13 mouse cellular contexts compared by ENCODE assay signal in the genomic region with DNA sequence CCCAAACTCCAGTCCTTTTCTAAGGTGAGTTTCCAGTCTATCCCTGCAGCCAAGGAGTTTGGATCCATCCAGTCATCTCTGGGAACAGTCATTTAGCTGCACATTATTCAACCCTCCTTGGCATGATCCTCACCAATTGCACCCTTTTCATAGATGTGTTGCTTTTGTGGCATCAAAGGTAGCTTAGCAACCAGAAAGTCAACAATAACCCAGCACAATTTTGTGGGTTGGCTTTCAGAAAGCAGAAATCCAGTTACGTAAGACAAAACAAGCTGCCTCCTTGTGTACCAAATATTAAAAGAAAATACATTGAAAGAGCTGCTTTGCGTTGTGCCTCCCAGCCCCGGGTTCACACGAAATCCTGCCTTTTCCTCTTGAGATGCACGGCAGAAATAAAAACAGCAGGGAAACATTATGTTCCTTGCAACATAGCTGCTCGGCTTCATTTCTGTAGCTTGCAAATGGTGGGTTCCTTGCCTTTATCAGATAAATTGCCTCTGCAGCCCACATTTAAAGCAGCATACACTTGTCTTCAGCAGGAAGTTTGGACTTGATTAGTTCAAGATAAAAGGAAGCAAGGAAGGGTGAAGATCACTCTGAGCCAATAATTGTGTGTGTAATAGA.
DNase-seq lines count a peak whose midpoint lies in the region; ATAC-seq and TF ChIP-seq lines count a peak whose summit lies in the region.
"Had no signal": no experiment of that assay in that cellular context is flagged by ENCODE, and none has a peak within 500 bp of the region (broad histone marks: within the 10 kb centered on the region; RNA-seq: fewer than 3 reads in every experiment).

No protein-coding gene starts in this region.

- WGBS in embryonic facial prominence, embryonic 14.5 days, result 49% methylated on average over 6 of the region's 6 CpGs

- no peak overlapping the region for H3K27ac ChIP-seq in embryonic facial prominence, embryonic 14.5 days (replicated peaks; ENCODE audit: low read depth, low read length)
- H3K27ac ChIP-seq: heart, adult 2 months; liver, embryonic 15.5 days had no signal

- no peak overlapping the region for H3K9ac ChIP-seq in embryonic facial prominence, embryonic 14.5 days (ENCODE audit: low read depth, low read length)
- H3K9ac ChIP-seq: liver, embryonic 15.5 days had no signal

- H3K4me2 ChIP-seq in embryonic facial prominence, embryonic 14.5 days (ENCODE audit: low read depth, low read length), result no peak overlapping the region
- H3K4me2 ChIP-seq: liver, embryonic 15.5 days had no signal

- peaks cover 6% of the 10 kb centered on the region; the same call in 1 of the 2 replicates for H3K4me1 ChIP-seq in embryonic facial prominence, embryonic 14.5 days (ENCODE audit: control insufficient read depth, insufficient read depth, low read length)
- H3K4me1 ChIP-seq: liver, embryonic 15.5 days had no signal

- no peak for TF ChIP-seq CTCF in brain, embryonic 14.5 days (IDR thresholded peaks at IDR 0.05; ENCODE audit: borderline replicate concordance, extremely low read depth, insufficient read depth, insufficient read length)

- H3K4me3 ChIP-seq in embryonic facial prominence, embryonic 14.5 days (ENCODE audit: low read depth, low read length), result no peak overlapping the region
- H3K4me3 ChIP-seq: heart, adult 2 months; liver, embryonic 15.5 days had no signal

- intact Hi-C loops in left cerebral cortex, postnatal 10 days (cut with DNase I), result no loop called here

- peak; percentile 12 for DNase-seq in left cerebral cortex, adult 11 months (ENCODE audit: low spot score)
- no peak for DNase-seq in left cerebral cortex, postnatal 10 days (ENCODE audit: extremely low spot score in 1 of 2, low spot score in 2 of 2)
- peak; percentile 62 for DNase-seq in brain, embryonic 14.5 days (ENCODE audit: low read depth)
- peak; percentile 9 for DNase-seq in embryonic facial prominence, embryonic 14.5 days (ENCODE audit: low spot score)
- DNase-seq in layer of hippocampus, adult 9-11 months, result peak; percentile 69
- no peak for DNase-seq in kidney, postnatal 4 days
- no peak for DNase-seq in embryo, embryonic 10 days (ENCODE audit: low spot score)
- DNase-seq in gastrocnemius, adult 18-20 months (ENCODE audit: low spot score), result no peak
- DNase-seq: adrenal gland, adult 8-10 months; heart, adult 2 months; retina, postnatal 1 day had no signal

- H3K9me3 ChIP-seq in embryonic facial prominence, embryonic 14.5 days (ENCODE audit: control insufficient read depth, low read length), result no peaks in the 10 kb centered on the region
- H3K9me3 ChIP-seq: liver, embryonic 15.5 days had no signal

- no peak for TF ChIP-seq POLR2A in brain, embryonic 14.5 days (IDR thresholded peaks at IDR 0.05; ENCODE audit: borderline replicate concordance, extremely low read depth, insufficient read depth, insufficient read length, poor library complexity, severe bottlenecking)

- no peaks in the 10 kb centered on the region for H3K36me3 ChIP-seq in embryonic facial prominence, embryonic 14.5 days (ENCODE audit: control insufficient read depth, insufficient read depth, low read length)
- H3K36me3 ChIP-seq: liver, embryonic 15.5 days had no signal

- ATAC-seq in embryonic facial prominence, embryonic 14.5 days (ENCODE audit: low read depth), result no peak
- ATAC-seq: Patski had no signal

- H3K27me3 ChIP-seq in embryonic facial prominence, embryonic 14.5 days (replicated peaks; ENCODE audit: control insufficient read depth, insufficient read depth, low read length), result no peaks in the 10 kb centered on the region
- H3K27me3 ChIP-seq: liver, embryonic 15.5 days; Patski had no signal

Comparison
In these comparisons a context has a peak if more than half of its experiments do, and no peak if none do; other contexts are left out.
1. DNase-seq: peak in left cerebral cortex, adult 11 months (single experiment), brain, embryonic 14.5 days (single experiment), embryonic facial prominence, embryonic 14.5 days (single experiment) and layer of hippocampus, adult 9-11 months (single experiment); none in left cerebral cortex, postnatal 10 days (0 of 2), kidney, postnatal 4 days (0 of 2), embryo, embryonic 10 days (single experiment) and gastrocnemius, adult 18-20 months (single experiment).